Mouse (Mus musculus): ENCODE measurements around the gene Sipa1l1.
"Not testable (repeated sequence)": the region's sequence is repeated elsewhere in the genome, so short reads cannot be mapped to it uniquely, and the experiment has no call there.

Sipa1l1 gene

GRCm38 (mm10) chr12:82178636-82179035, 9.5 kb downstream of the Sipa1l1 start:
- no peak for DNase-seq

- no peak for DNase-seq
Observed at GRCm38 (mm10) chr12:82179626-82180025, 10.5 kb downstream of the Sipa1l1 start.

- not testable (repeated sequence) for DNase-seq
Observed at GRCm38 (mm10) chr12:82186156-82186555, 17.0 kb downstream of the Sipa1l1 start.

DNA sequence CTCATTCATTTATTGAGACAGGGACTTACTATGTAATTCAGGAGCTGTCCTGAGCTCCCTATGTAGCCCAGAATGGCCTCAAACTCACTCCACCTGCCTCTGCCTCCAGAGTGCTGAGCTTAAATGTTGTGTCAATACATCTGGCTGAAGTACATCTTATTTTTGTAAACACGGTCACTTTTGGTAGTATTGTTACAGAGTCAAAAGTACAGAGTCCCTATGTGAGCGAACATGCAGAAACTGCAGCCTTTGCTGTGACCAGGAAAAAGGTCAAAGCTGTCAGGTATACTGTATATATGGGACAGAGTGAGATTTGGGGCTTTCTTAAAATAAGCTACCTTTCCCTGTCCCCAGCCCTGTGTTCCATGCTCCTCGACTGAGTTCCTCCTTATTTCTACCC, 17.6 kb downstream of the Sipa1l1 start:
- no peak for DNase-seq

- DNase-seq: no peak
Observed at GRCm38 (mm10) chr12:82187178-82187839, 18.2 kb downstream of the Sipa1l1 start.

DNA sequence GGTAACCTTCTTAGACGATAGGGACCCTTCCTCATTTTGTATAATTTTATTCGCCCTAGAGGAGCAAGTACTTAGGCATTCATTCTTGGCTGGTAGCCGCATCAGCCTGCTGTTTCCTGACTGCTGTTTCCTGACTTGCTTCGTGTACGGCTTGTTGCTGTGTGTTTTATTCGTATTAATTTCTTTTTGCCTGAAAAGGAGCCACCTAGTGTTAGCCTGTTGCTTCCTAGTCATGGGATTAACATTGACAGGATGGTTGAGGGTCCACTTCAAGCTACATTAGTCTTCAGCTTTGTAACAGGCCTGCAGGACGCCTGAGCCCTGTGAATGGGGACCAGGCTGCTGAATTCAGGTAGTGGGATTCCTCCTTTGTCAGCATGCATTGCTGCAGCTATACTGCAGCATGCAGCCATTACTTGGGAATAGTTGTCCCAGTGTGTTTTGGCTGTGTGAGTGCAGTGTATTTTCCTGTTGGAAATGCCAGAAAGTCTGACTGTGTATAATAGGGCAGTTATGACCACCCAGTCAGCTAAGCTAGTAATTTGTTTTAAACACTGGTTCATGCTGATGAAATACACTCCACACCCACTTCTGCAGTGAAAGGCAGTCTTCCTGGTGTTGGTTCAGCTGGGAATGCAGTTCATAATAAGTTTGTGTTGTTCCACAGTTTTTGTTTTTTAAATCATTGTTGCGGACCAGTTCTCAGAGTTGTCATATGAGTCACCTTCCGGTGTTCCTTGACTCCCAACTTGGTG, 19.4 kb downstream of the Sipa1l1 start:
- DNase-seq: no peak

DNA sequence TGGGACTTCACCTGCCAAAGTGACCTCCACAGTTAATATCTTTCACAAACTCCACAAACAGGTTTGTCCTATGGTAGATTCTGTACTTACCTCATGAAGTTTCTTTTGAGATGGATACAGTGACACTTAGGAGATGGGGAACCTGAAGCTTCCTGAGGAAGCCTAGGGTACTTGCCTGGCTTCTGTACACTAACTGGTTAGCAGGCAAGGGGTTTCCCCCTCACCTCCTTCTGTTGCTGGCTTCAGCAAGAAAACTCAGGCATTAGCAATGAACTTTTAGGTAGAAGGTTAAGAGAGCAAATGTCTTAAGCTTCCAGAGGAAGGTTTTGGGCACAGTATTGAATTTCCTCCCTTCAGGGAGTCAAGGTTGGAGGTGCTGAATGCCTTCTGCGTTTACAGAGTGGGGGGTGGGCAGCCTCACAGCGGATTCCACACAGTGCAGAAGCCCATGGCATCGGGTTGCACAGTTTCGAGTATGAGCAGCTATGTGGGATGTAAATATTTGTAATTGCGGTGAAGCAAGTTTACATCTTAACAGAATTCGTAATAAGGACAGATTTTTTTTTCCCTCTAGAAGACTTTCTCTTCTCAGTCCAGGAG, 20.1 kb downstream of the Sipa1l1 start:
- DNase-seq: no peak

DNA sequence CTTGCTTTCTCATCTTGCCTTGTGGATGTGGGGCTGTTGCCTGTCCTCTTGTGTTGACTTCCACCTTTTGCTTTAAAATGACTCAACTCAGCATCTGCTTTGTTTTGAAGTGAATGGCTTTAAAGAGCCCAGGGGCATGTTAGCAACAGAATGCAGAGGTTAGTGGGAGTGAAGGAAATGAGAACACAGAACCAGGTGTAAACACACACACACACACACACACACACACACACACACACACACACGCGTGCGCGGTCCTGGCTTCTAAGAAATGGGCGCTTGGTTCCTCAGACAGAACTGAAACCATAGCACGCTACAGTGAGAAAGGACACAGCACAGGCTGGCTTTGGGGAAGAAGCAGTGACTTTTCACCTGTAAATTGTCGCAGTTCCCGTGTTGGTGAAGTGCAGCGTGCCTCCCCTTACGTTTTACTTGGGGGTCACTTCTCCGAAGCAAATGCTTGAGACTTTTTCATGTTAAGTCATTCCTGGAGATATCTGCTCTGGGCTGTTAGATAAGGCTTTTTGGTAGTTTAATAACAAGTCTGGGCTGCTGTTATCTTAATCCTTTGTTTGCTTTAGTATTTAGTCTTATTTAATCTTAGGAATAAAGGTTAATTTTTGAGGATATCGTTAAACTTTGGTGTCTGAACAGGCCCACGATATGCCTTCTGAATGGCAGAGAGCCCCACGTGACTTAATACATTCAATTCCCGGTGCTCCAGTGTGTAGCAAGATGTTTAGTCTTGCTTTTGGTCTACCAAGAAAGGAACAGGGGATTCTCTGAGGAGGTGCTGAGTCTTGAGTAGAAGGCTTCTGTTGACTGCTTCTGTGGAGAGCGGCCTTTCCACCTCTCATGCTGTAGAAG, 20.8 kb downstream of the Sipa1l1 start:
- no peak for DNase-seq

GRCm38 (mm10) chr12:82190582-82190965, 21.5 kb downstream of the Sipa1l1 start:
- DNase-seq: no peak

DNA sequence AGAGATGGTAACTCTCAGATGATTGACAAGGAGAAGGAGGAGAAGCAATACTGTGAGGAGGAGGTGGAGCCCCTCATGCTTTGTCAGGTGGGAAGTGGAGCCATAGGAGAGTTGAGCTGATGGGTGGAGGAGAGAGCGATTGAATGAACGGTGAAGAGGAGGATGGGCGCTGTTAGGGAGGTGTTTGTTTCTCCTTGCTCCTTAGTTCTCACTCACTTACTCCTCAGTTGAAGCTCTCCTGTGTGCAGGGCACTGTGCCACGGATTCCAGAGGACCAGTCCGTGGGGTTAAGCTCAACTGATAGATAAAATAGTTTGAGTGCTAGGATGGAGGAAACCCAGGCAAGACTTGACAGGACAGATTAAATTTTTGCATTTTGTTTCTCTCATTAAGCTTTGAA, 22.6 kb downstream of the Sipa1l1 start:
- no peak for DNase-seq

GRCm38 (mm10) chr12:82192641-82193054, 23.5 kb downstream of the Sipa1l1 start:
- DNase-seq: no peak

- DNase-seq: no peak
Observed at GRCm38 (mm10) chr12:82193476-82193875, 24.4 kb downstream of the Sipa1l1 start.

DNA sequence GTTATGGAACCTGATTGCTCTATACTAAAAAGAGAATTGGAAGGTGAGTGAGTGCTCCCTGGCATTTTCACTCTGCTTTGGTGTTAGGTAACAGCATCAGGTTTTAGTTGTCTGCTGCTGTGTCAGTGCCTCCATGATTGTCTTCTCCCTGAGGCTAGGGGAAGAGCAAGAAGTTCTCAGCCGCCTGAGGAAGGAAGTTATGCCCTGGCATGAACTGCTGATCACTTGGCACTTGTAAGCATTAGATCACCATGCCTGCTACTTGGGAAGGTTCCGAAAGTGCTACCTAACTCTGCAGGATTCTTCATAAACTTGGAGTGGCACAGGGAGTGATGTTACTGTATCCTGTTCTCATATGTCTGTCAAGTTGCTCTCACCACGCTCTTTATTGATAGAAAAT, 25.8 kb downstream of the Sipa1l1 start:
- no peak for DNase-seq

DNA sequence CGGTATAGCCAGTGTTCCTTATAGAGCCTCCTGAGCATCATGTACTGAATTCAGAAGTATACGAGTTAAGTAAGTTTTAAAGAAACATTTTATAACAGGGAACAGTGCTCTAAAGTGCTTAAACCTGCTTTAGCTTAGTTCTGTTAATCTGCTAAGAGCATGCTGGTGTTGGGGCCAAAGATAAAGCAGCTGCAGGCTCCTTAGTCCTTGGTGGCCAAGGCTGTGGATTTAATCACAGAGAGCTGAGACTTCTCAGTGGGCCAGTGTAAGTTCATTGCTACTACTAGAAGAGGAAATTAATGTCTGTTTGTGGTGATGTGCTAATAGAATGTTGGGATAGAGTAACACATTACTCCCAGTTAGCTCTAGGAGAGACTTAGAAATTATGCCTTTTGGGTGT, 27.1 kb downstream of the Sipa1l1 start:
- DNase-seq: no peak

DNA sequence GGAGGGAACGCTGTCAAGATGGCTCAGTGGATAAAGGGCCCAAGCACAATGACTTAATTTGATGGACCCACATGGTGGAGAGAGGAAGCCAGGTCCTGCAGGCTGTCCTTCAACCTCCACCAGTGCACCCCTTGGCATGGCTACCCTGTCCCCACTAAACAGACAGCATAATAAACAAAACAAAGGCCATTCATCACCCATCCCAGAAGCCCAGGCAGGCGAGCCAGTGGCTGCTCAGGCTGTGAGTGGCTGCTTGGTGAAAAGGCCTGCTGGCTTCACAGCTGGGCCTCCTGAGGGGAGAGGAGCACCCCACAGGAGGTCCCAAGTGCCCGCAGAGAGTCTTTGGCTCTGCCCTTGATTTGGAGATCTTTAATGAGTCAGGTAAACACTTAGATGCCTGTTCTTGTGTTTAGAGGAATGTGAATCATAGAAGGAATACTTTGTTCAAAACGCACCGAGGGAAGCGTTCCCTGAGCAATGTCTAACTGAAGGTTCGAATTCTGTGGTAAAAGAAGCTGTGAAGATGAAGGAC, 27.6 kb downstream of the Sipa1l1 start:
- no peak for DNase-seq

DNA sequence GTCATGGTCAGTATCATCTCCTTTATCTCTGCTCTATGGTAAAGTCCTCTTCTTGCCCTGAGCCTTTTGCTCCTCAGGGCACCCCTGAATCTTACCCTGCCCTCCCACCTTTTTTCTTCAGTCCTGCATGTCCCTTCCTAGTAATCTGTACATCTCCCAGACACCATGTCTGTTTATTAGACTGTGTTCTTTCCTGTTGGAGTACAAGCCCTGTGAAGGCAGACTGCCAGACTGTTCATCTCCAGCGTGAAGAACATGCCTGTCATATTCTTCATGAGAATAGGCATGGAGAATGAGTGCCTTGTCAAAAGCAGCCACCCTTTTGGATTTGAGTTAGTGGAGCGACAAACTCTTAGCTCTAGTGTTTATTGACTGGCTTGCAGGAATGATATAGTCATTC, 28.1 kb downstream of the Sipa1l1 start:
- no peak for DNase-seq

GRCm38 (mm10) chr12:82199286-82199685, 30.2 kb downstream of the Sipa1l1 start:
- DNase-seq: no peak

- DNase-seq: peak; percentile 21 to 22
Observed at GRCm38 (mm10) chr12:82204106-82204505, 35.0 kb downstream of the Sipa1l1 start.

- DNase-seq: no peak
Observed at GRCm38 (mm10) chr12:82206857-82207647, 37.9 kb downstream of the Sipa1l1 start.

DNA sequence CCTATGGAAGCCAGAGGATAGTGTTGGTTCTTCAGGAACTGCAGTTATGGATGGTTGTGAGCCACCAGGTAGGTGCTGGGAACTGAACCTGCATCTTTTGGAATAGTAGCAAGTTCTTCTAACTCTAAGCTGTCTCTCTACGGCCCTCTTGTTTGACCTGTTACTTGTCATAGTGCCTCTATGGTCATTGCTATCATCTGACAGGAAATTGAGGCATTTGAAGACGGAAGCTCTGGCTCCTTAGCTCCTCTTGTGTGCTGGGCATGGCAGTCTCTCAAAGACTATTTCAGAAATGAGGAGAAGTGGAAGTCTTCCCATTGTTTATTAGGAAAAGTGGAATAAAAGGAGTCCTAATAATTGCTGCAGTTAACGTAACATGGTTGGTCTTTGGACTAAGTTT, 38.9 kb downstream of the Sipa1l1 start:
- DNase-seq: no peak

- no peak for DNase-seq
Observed at GRCm38 (mm10) chr12:82208611-82209010, 39.5 kb downstream of the Sipa1l1 start.

GRCm38 (mm10) chr12:82209753-82210152, 40.6 kb downstream of the Sipa1l1 start:
- no peak for DNase-seq

Data from cerebellum, postnatal 36 days (tissue).